Mouse (Mus musculus) kidney, embryonic 14.5 days (tissue): ENCODE data around the gene Olfr539. TPM values are rescaled to one million over a fixed set of nuclear protein-coding genes. Genes with fewer than 3 reads are reported as not detected.
"Not testable (repeated sequence)": the region's sequence is repeated elsewhere in the genome, so short reads cannot be mapped to it uniquely, and the experiment has no call there.

Experiments used
- ATAC-seq: fragments of 200-750 bp; cut with Nextera tagmentation; 2 replicates; pipeline ENCODE4 v1.8.0; 2017; ENCODE audit warnings: moderate number of reproducible peaks, mild to moderate bottlenecking, moderate TSS enrichment, moderate library complexity; ENCODE audit not compliant: low FRiP score, low TSS enrichment
- H3K27ac ChIP-seq: fragments of 300-500 bp; sonication (generic); 2 replicates; pipeline ENCODE4 v1.5.1; 2014; ENCODE audit warnings: low read depth, mild to moderate bottlenecking, low read length, moderate library complexity, mixed read lengths
- H3K27me3 ChIP-seq: fragments of 300-500 bp; sonication (generic); 2 replicates; pipeline ENCODE4 v1.6.1; 2014; ENCODE audit warnings: mild to moderate bottlenecking, low read length; ENCODE audit not compliant: control insufficient read depth, insufficient read depth
- H3K36me3 ChIP-seq: fragments of 300-500 bp; sonication (generic); 2 replicates; pipeline ENCODE4 v1.6.1; 2014; ENCODE audit warnings: low read length, mixed read lengths; ENCODE audit not compliant: control insufficient read depth, insufficient read depth
- H3K4me1 ChIP-seq: fragments of 300-500 bp; sonication (generic); 2 replicates; pipeline ENCODE4 v1.6.1; 2014; ENCODE audit warnings: low read length, mixed read lengths; ENCODE audit not compliant: control insufficient read depth, insufficient read depth
- H3K4me2 ChIP-seq: fragments of 300-500 bp; sonication (generic); replicated peaks from 2 replicates; pipeline ENCODE4 v1.6.1; 2014; ENCODE audit warnings: low read depth, mild to moderate bottlenecking, low read length
- H3K4me3 ChIP-seq: fragments of 300-500 bp; sonication (generic); 2 replicates; pipeline ENCODE4 v1.5.1; 2014; ENCODE audit warnings: mild to moderate bottlenecking, low read length
- H3K9ac ChIP-seq: fragments of 300-500 bp; sonication (generic); 2 replicates; pipeline ENCODE4 v1.6.1; 2014; ENCODE audit warnings: low read depth, mild to moderate bottlenecking, low read length, moderate library complexity
- H3K9me3 ChIP-seq: fragments of 300-500 bp; sonication (generic); 2 replicates; pipeline ENCODE4 v1.6.1; 2016; ENCODE audit warnings: low read length; ENCODE audit not compliant: control insufficient read depth
- WGBS: fragments of 180-500 bp; shearing (Covaris S2); extraction: QIAGEN DNeasy Blood & Tissue Kit; methylation state at CpG from one replicate; pipeline ENCODE4 v1.1.7; 2014; 5-methylcytosine and 5-hydroxymethylcytosine counted together
- polyA plus RNA-seq: library from polyadenylated mRNA; unstranded; fragments of >200 nt; fragmentation: Nextera tagmentation; extraction: Ambion mirVana; gene quantifications from 2 replicates; pipeline ENCODE4 v1.2.1, GENCODE M21; 2014

Gene Olfr539
- polyA plus RNA-seq = not detected in 2 replicates

- no peaks in the 10 kb centered on the region for H3K4me1 ChIP-seq
- ATAC-seq = no peak
- no peak within 1 kb of the TSS for H3K4me2 ChIP-seq
- H3K9ac ChIP-seq = no peak within 1 kb of the TSS
- H3K9me3 ChIP-seq = no peaks in the 10 kb centered on the region
- H3K27me3 ChIP-seq = no peaks in the 10 kb centered on the region
- H3K27ac ChIP-seq = no peak within 1 kb of the TSS
- 79% methylated on average over 4 of the region's 4 CpGs for WGBS
- no peaks in the 10 kb centered on the region for H3K36me3 ChIP-seq
- H3K4me3 ChIP-seq = no peak within 1 kb of the TSS
Observed at GRCm38 (mm10) chr7:140659630-140660029, at the start of gene Olfr539. Olfr539 (plus strand) TSS chr7:140659930.

DNA sequence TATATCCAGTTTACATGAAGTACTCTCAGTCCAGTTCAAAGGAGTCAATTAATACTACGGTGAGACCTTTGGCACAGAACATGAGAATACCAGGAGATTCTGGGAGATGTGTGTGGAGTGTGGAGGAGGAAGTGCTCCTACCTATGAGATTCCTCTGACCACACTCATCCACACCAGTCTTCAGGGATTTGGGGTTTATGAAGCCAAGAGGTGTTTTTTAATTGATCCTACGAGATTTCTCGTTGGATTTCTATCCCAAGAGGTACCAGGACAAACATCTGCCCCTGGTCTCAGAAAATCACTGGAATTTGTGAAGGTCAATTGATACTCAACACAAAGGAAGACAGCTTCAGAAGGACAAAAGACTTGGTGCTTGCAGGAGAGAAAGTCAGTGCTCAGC is 31.1 kb upstream of the Olfr539 start, which contains the start of gene Olfr61:
TSS of gene Olfr61 (plus strand) at position 301 of the 400 bp plus-strand sequence.
- H3K9ac ChIP-seq, ATAC-seq, H3K4me2 ChIP-seq, H3K27me3 ChIP-seq, H3K9me3 ChIP-seq, H3K4me3 ChIP-seq, H3K27ac ChIP-seq, H3K4me1 ChIP-seq, H3K36me3 ChIP-seq: not testable (repeated sequence)
- WGBS = 87% methylated on average over 3 of the region's 3 CpGs

DNA sequence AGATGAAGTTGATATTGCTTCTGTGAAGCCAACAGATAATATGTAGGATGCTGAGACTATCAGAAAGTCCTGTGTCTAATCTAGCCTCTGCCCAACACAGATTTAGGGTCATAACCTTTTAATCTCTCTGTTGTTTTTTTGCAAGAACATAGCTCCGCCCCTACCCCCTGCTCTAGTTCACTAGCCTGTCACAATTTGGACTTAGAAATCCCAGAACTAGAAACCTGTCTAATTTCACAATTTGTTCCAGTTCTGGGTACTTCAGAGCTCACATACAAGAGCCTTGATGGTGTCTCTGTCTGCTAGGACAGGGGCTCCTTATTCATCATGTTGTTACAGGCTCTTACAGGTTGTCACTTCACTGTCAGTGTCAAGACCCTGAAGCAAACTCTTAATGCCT is 29.2 kb upstream of the Olfr539 start:
- no peaks in the 10 kb centered on the region for H3K4me1 ChIP-seq
- no peak overlapping the region for H3K9ac ChIP-seq
- H3K4me2 ChIP-seq = no peak overlapping the region
- WGBS = 88% methylated on average over 1 of the region's 1 CpGs
- H3K27ac ChIP-seq = no peak overlapping the region
- no peaks in the 10 kb centered on the region for H3K36me3 ChIP-seq
- H3K9me3 ChIP-seq = no peaks in the 10 kb centered on the region
- no peak overlapping the region for H3K4me3 ChIP-seq
- no peak for ATAC-seq
- H3K27me3 ChIP-seq = no peaks in the 10 kb centered on the region

GRCm38 (mm10) chr7:140646152-140646551 is 13.6 kb upstream of the Olfr539 start, which contains the start of gene Olfr53:
Olfr53 (plus strand) TSS chr7:140646452.
- Histone ChIP-seq H3K4me3 (no peak within 1 kb of the TSS), H3K36me3 (no peaks in the 10 kb centered on the region), H3K27ac (no peak within 1 kb of the TSS), H3K4me2 (no peak within 1 kb of the TSS), H3K9me3 (no peaks in the 10 kb centered on the region), H3K4me1 (no peaks in the 10 kb centered on the region), H3K9ac (no peak within 1 kb of the TSS), H3K27me3 (no peaks in the 10 kb centered on the region)
- ATAC-seq = no peak
- WGBS = 84% methylated on average over 1 of the region's 1 CpGs

- H3K9me3 ChIP-seq = not testable (repeated sequence)
Observed at GRCm38 (mm10) chr7:140670693-140671092, 11.0 kb downstream of the Olfr539 start.

GRCm38 (mm10) chr7:140675863-140676262 is 16.1 kb downstream of the Olfr539 start:
- Histone ChIP-seq H3K9ac (no peak overlapping the region), H3K4me3 (no peak overlapping the region)
- under 1% methylated on average over 6 of the region's 6 CpGs for WGBS

More at GRCm38 (mm10) chr7:140670693-140671092, 11.0 kb downstream of the Olfr539 start:
- H3K27ac ChIP-seq, ATAC-seq, H3K4me1 ChIP-seq, H3K9ac ChIP-seq, H3K4me2 ChIP-seq, H3K36me3 ChIP-seq, H3K4me3 ChIP-seq, H3K27me3 ChIP-seq: not testable (repeated sequence)
- WGBS = 85% methylated on average over 3 of the region's 3 CpGs

GRCm38 (mm10) chr7:140679591-140679990 is 19.9 kb downstream of the Olfr539 start:
- H3K9ac ChIP-seq, H3K4me1 ChIP-seq, H3K36me3 ChIP-seq, ATAC-seq, H3K4me3 ChIP-seq, H3K9me3 ChIP-seq, H3K27me3 ChIP-seq, H3K27ac ChIP-seq, H3K4me2 ChIP-seq: not testable (repeated sequence)
- WGBS = 68% methylated on average over 4 of the region's 4 CpGs

More at GRCm38 (mm10) chr7:140675863-140676262, 16.1 kb downstream of the Olfr539 start:
- H3K4me2 ChIP-seq = no peak overlapping the region
- H3K27ac ChIP-seq = no peak overlapping the region
- ATAC-seq = no peak; the same call in 1 of the 2 replicates
- H3K9me3 ChIP-seq = no peaks in the 10 kb centered on the region; the same call in 1 of the 2 replicates
- no peaks in the 10 kb centered on the region for H3K36me3 ChIP-seq
- H3K4me1 ChIP-seq = no peaks in the 10 kb centered on the region
- H3K27me3 ChIP-seq = no peaks in the 10 kb centered on the region

DNA sequence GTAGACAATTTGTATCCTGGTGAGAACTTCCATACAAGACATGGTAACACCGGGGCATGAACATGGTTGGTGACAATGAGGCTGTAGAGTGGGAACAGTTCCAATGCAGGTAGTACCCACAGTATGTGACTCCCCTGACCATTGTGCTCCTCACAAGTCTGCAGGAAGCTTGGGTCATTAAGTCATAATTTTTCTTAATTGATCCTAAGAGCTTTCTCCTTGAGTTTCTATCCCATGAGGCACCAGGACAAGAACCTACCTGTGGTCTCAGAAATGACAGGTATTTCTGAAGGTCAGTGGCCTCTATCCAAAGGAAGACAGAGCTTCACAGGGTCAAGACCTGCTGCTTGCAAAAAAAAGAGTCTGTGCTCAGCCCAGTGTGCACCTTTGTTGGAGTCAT is 21.9 kb downstream of the Olfr539 start, which contains the start of gene Olfr45:
TSS of gene Olfr45 (plus strand) at position 301 of the 400 bp plus-strand sequence.
- ATAC-seq = no peak
- H3K27me3 ChIP-seq = no peaks in the 10 kb centered on the region
- H3K36me3 ChIP-seq = no peaks in the 10 kb centered on the region
- H3K4me3 ChIP-seq = no peak within 1 kb of the TSS
- WGBS = 95% methylated on average over 1 of the region's 1 CpGs
- H3K9ac ChIP-seq = no peak within 1 kb of the TSS
- no peak within 1 kb of the TSS for H3K27ac ChIP-seq
- no peaks in the 10 kb centered on the region for H3K4me1 ChIP-seq
- no peak within 1 kb of the TSS for H3K4me2 ChIP-seq
- no peaks in the 10 kb centered on the region; the same call in 1 of the 2 replicates for H3K9me3 ChIP-seq

DNA sequence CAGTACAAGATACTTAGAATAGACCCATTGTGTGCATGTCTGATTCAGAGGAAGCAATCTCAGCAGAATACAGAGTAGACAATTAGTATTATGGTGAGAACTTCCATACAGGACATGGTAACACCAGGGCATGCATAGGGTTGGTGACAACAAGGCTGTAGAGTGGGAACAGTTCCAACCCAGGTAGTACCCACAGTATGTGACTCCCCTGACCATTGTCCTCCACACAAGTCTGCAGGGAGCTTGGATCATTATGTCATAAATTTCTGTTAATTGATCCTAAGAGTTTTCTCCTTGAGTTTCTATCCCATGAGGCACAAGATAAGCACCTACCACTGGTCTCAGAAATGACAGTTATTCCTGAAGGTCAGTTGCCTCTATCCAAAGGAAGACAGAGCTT is 37.2 kb downstream of the Olfr539 start, which contains the start of gene Olfr541:
TSS of gene Olfr541 (plus strand) at position 301 of the 400 bp plus-strand sequence.
- H3K9me3 ChIP-seq = no peaks in the 10 kb centered on the region
- no peak for ATAC-seq
- no peak within 1 kb of the TSS for H3K9ac ChIP-seq
- H3K4me1 ChIP-seq = no peaks in the 10 kb centered on the region
- H3K27me3 ChIP-seq = no peaks in the 10 kb centered on the region
- no peaks in the 10 kb centered on the region for H3K36me3 ChIP-seq
- H3K4me3 ChIP-seq = no peak within 1 kb of the TSS
- no peak within 1 kb of the TSS for H3K27ac ChIP-seq
- H3K4me2 ChIP-seq = no peak within 1 kb of the TSS
